Mouse (Mus musculus): ENCODE data around the gene Vmn2r17. TPM values are rescaled to one million over a fixed set of nuclear protein-coding genes. Genes with fewer than 3 reads are reported as not detected.
A peak's percentile ranks its signal among the peaks of the same experiment; 100 is the strongest.

The Vmn2r17 gene
- total RNA-seq (2021) = not detected
- long read RNA-seq, experiment 1 = 0 reads
- long read RNA-seq, experiment 2 = 0 reads

GRCm38 (mm10) chr5:109419388-109419787, at the start of gene Vmn2r17:
Vmn2r17 (plus strand) TSS chr5:109419688.
- DNase-seq = no peak

- DNase-seq = peak; percentile 49 to 61
Measured at GRCm38 (mm10) chr5:109466576-109467506, 47.4 kb downstream of the Vmn2r17 start.

DNA sequence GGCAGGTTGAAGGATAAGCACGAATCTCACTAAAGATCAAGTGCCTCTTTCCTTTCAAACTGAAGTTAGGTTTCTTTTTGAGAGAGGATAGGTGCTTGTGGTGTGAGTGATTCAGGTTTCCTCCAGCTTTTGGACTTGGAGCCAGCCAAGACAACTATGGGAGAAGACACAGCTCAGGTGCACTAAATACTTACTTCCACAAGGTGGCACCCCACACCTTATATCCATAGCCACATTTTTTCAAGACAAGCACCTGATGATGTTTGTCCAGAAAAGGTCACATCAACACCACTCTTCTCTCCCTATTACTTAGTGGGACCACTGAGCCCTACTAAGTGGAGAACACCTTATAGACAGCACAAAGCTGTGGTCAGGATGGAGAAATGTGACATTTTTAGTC, 87.2 kb downstream of the Vmn2r17 start:
- DNase-seq = peak in 1 of 2 experiments; percentile 33

Other genes starting within 250 kb of the Vmn2r17 start
- under 1 TPM in 1 of 2 experiments, not detected in 1; 0.16 TPM for gene Vmn2r13, start 227.5 kb upstream of the Vmn2r17 start, total RNA-seq (2021)
- gene Vmn2r14, start 195.0 kb upstream of the Vmn2r17 start, total RNA-seq (2021) = under 1 TPM in 1 of 2 experiments, not detected in 1; 0.07 TPM
- not detected for gene Vmn2r15, start 122.0 kb upstream of the Vmn2r17 start, total RNA-seq (2021)
- not detected for gene Vmn2r16, start 89.5 kb upstream of the Vmn2r17 start, total RNA-seq (2021)
- 10 to 100 TPM; 34.5 to 41.9 TPM for gene Crlf2, start 139.3 kb downstream of the Vmn2r17 start, total RNA-seq (2021)